Mouse (Mus musculus): ENCODE measurements at regions not wholly inside any gene's neighbourhood (a gene's known extent, or its start where the extent isn't known, plus 50 kb on each side); places are given as distances from the start of the nearest gene placed in this dataset.

- no peak for TF ChIP-seq POLR2A (IDR thresholded peaks at IDR 0.05; ENCODE audit: borderline replicate concordance, insufficient read depth, low read length)
- no peak for TF ChIP-seq CTCF (IDR thresholded peaks at IDR 0.05; ENCODE audit: borderline replicate concordance, insufficient read depth, low read depth, low read length)
Observed at GRCm38 (mm10) chrX:147616374-147616773, 62.5 kb upstream of the Lrch2 start.
